Mouse (Mus musculus): ENCODE measurements at regions not wholly inside any gene's neighbourhood (a gene's known extent, or its start where the extent isn't known, plus 50 kb on each side); places are given as distances from the start of the nearest gene placed in this dataset.
A peak's percentile ranks its signal among the peaks of the same experiment; 100 is the strongest.

GRCm38 (mm10) chr10:91342083-91342482, 161.0 kb upstream of the Tmpo start:
- Histone ChIP-seq H3K9me3 (no peaks in the 10 kb centered on the region), H3K27me3 (replicated peaks) (no peaks in the 10 kb centered on the region), H3K4me1 (0 out of 2 replicates have a peak, but pooled peaks cover 3% of the 10 kb centered on the region), H3K4me3 (replicated peaks) (peak overlapping the region; percentile 8), H3K36me3 (replicated peaks; ENCODE audit: low read length) (no peaks in the 10 kb centered on the region)
- TF ChIP-seq GATA1 (IDR thresholded peaks at IDR 0.05; ENCODE audit: borderline replicate concordance, low read length) (no peak), FLI1 (IDR thresholded peaks at IDR 0.05; ENCODE audit: low read length) (no peak)

GRCm38 (mm10) chr10:91339361-91339760, 158.2 kb upstream of the Tmpo start:
- Histone ChIP-seq H3K27me3 (replicated peaks) (no peaks in the 10 kb centered on the region), H3K36me3 (replicated peaks; ENCODE audit: low read length) (no peaks in the 10 kb centered on the region), H3K9me3 (no peaks in the 10 kb centered on the region), H3K4me1 (0 out of 2 replicates have a peak, but pooled peaks cover 3% of the 10 kb centered on the region), H3K4me3 (replicated peaks) (no peak overlapping the region)
- no peak for TF ChIP-seq GATA1 (IDR thresholded peaks at IDR 0.05; ENCODE audit: borderline replicate concordance, low read length)
- TF ChIP-seq FLI1 (IDR thresholded peaks at IDR 0.05; ENCODE audit: low read length), result no peak

GRCm38 (mm10) chr10:91326661-91327312, 145.7 kb upstream of the Tmpo start:
- no peaks in the 10 kb centered on the region for H3K4me1 ChIP-seq
- no peaks in the 10 kb centered on the region for H3K27me3 ChIP-seq (replicated peaks)
- no peak overlapping the region for H3K4me3 ChIP-seq (replicated peaks)
- H3K9me3 ChIP-seq, result peaks cover 10% of the 10 kb centered on the region; the same call in 1 of the 2 replicates
- no peak for TF ChIP-seq GATA1 (IDR thresholded peaks at IDR 0.05; ENCODE audit: borderline replicate concordance, low read length)
- no peak for TF ChIP-seq FLI1 (IDR thresholded peaks at IDR 0.05; ENCODE audit: low read length)
- H3K36me3 ChIP-seq (replicated peaks; ENCODE audit: low read length), result no peaks in the 10 kb centered on the region

GRCm38 (mm10) chr10:91326144-91326655, 145.1 kb upstream of the Tmpo start:
- Histone ChIP-seq H3K27me3 (replicated peaks) (no peaks in the 10 kb centered on the region), H3K9me3 (peaks cover 10% of the 10 kb centered on the region; the same call in 1 of the 2 replicates), H3K4me3 (replicated peaks) (no peak overlapping the region), H3K36me3 (replicated peaks; ENCODE audit: low read length) (no peaks in the 10 kb centered on the region), H3K4me1 (no peaks in the 10 kb centered on the region)
- TF ChIP-seq FLI1 (IDR thresholded peaks at IDR 0.05; ENCODE audit: low read length) (no peak), GATA1 (IDR thresholded peaks at IDR 0.05; ENCODE audit: borderline replicate concordance, low read length) (no peak)

- no peak for TF ChIP-seq FLI1 (IDR thresholded peaks at IDR 0.05; ENCODE audit: low read length)
- TF ChIP-seq GATA1 (IDR thresholded peaks at IDR 0.05; ENCODE audit: borderline replicate concordance, low read length), result no peak
- Histone ChIP-seq H3K9me3 (peaks cover 17% of the 10 kb centered on the region; the same call in 1 of the 2 replicates), H3K4me3 (replicated peaks) (no peak overlapping the region), H3K36me3 (replicated peaks; ENCODE audit: low read length) (no peaks in the 10 kb centered on the region), H3K4me1 (no peaks in the 10 kb centered on the region), H3K27me3 (replicated peaks) (no peaks in the 10 kb centered on the region)
These were observed 140.1 kb upstream of the Tmpo start for GRCm38 (mm10) chr10:91321226-91321625.

GRCm38 (mm10) chr10:91319442-91320112, 138.5 kb upstream of the Tmpo start:
- no peaks in the 10 kb centered on the region for H3K36me3 ChIP-seq (replicated peaks; ENCODE audit: low read length)
- TF ChIP-seq GATA1 (IDR thresholded peaks at IDR 0.05; ENCODE audit: borderline replicate concordance, low read length) (no peak), FLI1 (IDR thresholded peaks at IDR 0.05; ENCODE audit: low read length) (no peak)

GRCm38 (mm10) chr10:91314441-91314840, 133.3 kb upstream of the Tmpo start:
- TF ChIP-seq GATA1 (IDR thresholded peaks at IDR 0.05; ENCODE audit: borderline replicate concordance, low read length) (no peak), FLI1 (IDR thresholded peaks at IDR 0.05; ENCODE audit: low read length) (no peak)
- Histone ChIP-seq H3K4me1 (no peaks in the 10 kb centered on the region), H3K27me3 (replicated peaks) (no peaks in the 10 kb centered on the region), H3K4me3 (replicated peaks) (no peak overlapping the region), H3K36me3 (replicated peaks; ENCODE audit: low read length) (no peaks in the 10 kb centered on the region), H3K9me3 (peaks cover 5% of the 10 kb centered on the region; the same call in 1 of the 2 replicates)

More at GRCm38 (mm10) chr10:91319442-91320112, 138.5 kb upstream of the Tmpo start:
- no peaks in the 10 kb centered on the region for H3K4me1 ChIP-seq
- no peaks in the 10 kb centered on the region for H3K27me3 ChIP-seq (replicated peaks)
- H3K4me3 ChIP-seq (replicated peaks), result peak overlapping the region; percentile 21
- H3K9me3 ChIP-seq, result peaks cover 12% of the 10 kb centered on the region; the same call in 1 of the 2 replicates

GRCm38 (mm10) chr10:91313316-91313715, 132.2 kb upstream of the Tmpo start:
- Histone ChIP-seq H3K27me3 (replicated peaks) (no peaks in the 10 kb centered on the region), H3K4me1 (no peaks in the 10 kb centered on the region), H3K36me3 (replicated peaks; ENCODE audit: low read length) (no peaks in the 10 kb centered on the region), H3K4me3 (replicated peaks) (no peak overlapping the region), H3K9me3 (no peaks in the 10 kb centered on the region)
- TF ChIP-seq GATA1 (IDR thresholded peaks at IDR 0.05; ENCODE audit: borderline replicate concordance, low read length) (no peak), FLI1 (IDR thresholded peaks at IDR 0.05; ENCODE audit: low read length) (no peak)

- Histone ChIP-seq H3K27me3 (replicated peaks) (no peaks in the 10 kb centered on the region), H3K36me3 (replicated peaks; ENCODE audit: low read length) (no peaks in the 10 kb centered on the region), H3K9me3 (no peaks in the 10 kb centered on the region), H3K4me3 (replicated peaks) (no peak overlapping the region), H3K4me1 (no peaks in the 10 kb centered on the region)
- TF ChIP-seq GATA1 (IDR thresholded peaks at IDR 0.05; ENCODE audit: borderline replicate concordance, low read length) (no peak), FLI1 (IDR thresholded peaks at IDR 0.05; ENCODE audit: low read length) (no peak)
These were observed 131.8 kb upstream of the Tmpo start for GRCm38 (mm10) chr10:91312913-91313312.

GRCm38 (mm10) chr10:91300067-91300466, 119.0 kb upstream of the Tmpo start:
- Histone ChIP-seq H3K4me1 (no peaks in the 10 kb centered on the region), H3K36me3 (replicated peaks; ENCODE audit: low read length) (no peaks in the 10 kb centered on the region), H3K4me3 (replicated peaks) (no peak overlapping the region), H3K9me3 (no peaks in the 10 kb centered on the region), H3K27me3 (replicated peaks) (no peaks in the 10 kb centered on the region)
- TF ChIP-seq FLI1 (IDR thresholded peaks at IDR 0.05; ENCODE audit: low read length), result no peak

All from megakaryocyte, embryonic 14.5 days (primary cell).